Mouse (Mus musculus) testis, adult 2 months (tissue): ENCODE data around the gene Gm28729.

Experiments used
- CTCF ChIP-seq: fragments of 200-500 bp; IDR thresholded peaks from 2 replicates; pipeline ENCODE4 v1.5.1; 2012; ENCODE audit warnings: low read depth, mild to moderate bottlenecking, inconsistent platforms, low read length, moderate library complexity; ENCODE audit not compliant: control insufficient read depth, insufficient read depth, insufficient replicate concordance
- POLR2A ChIP-seq: fragments of 200-500 bp; IDR thresholded peaks from 2 replicates; pipeline ENCODE4 v1.6.1; 2012; ENCODE audit warnings: low read depth, mild to moderate bottlenecking, inconsistent platforms, low read length, moderate library complexity; ENCODE audit not compliant: control insufficient read depth

DNA sequence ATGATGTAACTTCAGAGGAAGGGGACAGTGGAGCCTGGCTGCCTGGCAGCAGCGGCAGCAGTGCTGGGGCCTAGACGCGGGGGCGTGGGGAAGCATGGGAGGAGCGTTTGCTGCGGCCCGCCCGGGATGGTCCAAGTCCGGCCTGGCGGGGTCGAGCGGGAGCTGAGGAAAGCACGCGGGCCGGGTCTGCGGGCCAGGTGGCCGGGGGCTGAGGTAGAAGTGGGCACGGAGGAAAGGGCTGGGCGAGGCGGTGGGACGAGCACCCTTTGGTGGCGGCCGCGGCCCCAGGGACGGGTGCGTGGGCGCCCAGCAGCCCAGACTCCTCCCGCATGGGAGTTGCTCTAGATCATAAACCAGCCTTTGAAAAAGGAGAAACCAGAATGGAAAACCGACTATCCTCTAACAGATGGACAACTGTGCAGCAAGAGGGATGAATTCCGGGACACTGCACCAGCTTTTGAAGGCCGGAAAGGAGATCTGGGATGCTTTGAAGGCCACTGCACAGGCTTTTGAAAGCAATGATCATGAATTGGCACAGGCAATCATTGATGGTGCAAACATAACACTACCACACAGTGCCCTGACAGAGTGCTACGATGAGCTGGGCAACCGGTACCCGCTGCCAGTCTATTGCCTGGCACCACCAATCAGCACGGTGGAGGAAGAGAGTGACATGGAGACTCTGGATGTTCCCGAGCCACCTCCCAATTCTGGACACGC is 12.0 kb upstream of the Gm28729 start:
- no peak for TF ChIP-seq CTCF
- no peak for TF ChIP-seq POLR2A
